Mouse (Mus musculus) neural tube, embryonic 15.5 days (tissue): ENCODE measurements around the gene 9930104L06Rik. TPM values are rescaled to one million over a fixed set of nuclear protein-coding genes. Genes with fewer than 3 reads are reported as not detected.
"Not testable (repeated sequence)": the region's sequence is repeated elsewhere in the genome, so short reads cannot be mapped to it uniquely, and the experiment has no call there.

Source experiments
- ATAC-seq: fragments of 200-750 bp; cut with Nextera tagmentation; 2 replicates; pipeline ENCODE4 v1.8.0; 2017; ENCODE audit warnings: mild to moderate bottlenecking, moderate TSS enrichment, moderate library complexity; ENCODE audit not compliant: low FRiP score
- H3K27ac ChIP-seq: fragments of 300-500 bp; sonication (generic); replicated peaks from 2 replicates; pipeline ENCODE4 v1.5.1; 2015; ENCODE audit warnings: mild to moderate bottlenecking, inconsistent platforms
- H3K27me3 ChIP-seq: fragments of 300-500 bp; sonication (generic); replicated peaks from 2 replicates; pipeline ENCODE4 v1.6.1; 2015; ENCODE audit warnings: inconsistent platforms
- H3K36me3 ChIP-seq: fragments of 300-500 bp; sonication (generic); 2 replicates; pipeline ENCODE4 v1.6.1; 2015; ENCODE audit warnings: inconsistent platforms
- H3K4me1 ChIP-seq: fragments of 300-500 bp; sonication (generic); 2 replicates; pipeline ENCODE4 v1.6.1; 2015; ENCODE audit warnings: inconsistent platforms
- H3K4me2 ChIP-seq: fragments of 300-500 bp; sonication (generic); 2 replicates; pipeline ENCODE4 v1.6.1; 2015; ENCODE audit warnings: inconsistent platforms, mild to moderate bottlenecking, moderate library complexity
- H3K4me3 ChIP-seq: fragments of 300-500 bp; sonication (generic); replicated peaks from 2 replicates; pipeline ENCODE4 v1.5.1; 2015; ENCODE audit warnings: mild to moderate bottlenecking, inconsistent platforms
- H3K9ac ChIP-seq: fragments of 300-500 bp; sonication (generic); replicated peaks from 2 replicates; pipeline ENCODE4 v1.6.1; 2015; ENCODE audit warnings: mild to moderate bottlenecking, inconsistent platforms
- H3K9me3 ChIP-seq: fragments of 300-500 bp; sonication (generic); replicated peaks from 2 replicates; pipeline ENCODE4 v1.6.1; 2016; ENCODE audit warnings: inconsistent platforms
- WGBS: fragments of 180-500 bp; shearing (Covaris S2); methylation state at CpG from one replicate; pipeline ENCODE4 v1.1.7; 2015; ENCODE audit warnings: mixed read lengths; 5-methylcytosine and 5-hydroxymethylcytosine counted together
- polyA plus RNA-seq: library from polyadenylated mRNA; unstranded; fragments of >200 nt; fragmentation: Nextera tagmentation; extraction: Ambion mirVana; gene quantifications from 2 replicates; pipeline ENCODE4 v1.2.1, GENCODE M21; 2015

The 9930104L06Rik gene
- polyA plus RNA-seq, 1 experiment from 2014 or later = 14.2 TPM

GRCm38 (mm10) chr4:124928102-124928501, 8.7 kb upstream of the 9930104L06Rik start:
- Histone ChIP-seq H3K36me3 (no peaks in the 10 kb centered on the region), H3K4me1 (no peaks in the 10 kb centered on the region), H3K27me3 (no peaks in the 10 kb centered on the region), H3K4me3 (no peak overlapping the region), H3K27ac (no peak overlapping the region), H3K9me3 (no peaks in the 10 kb centered on the region), H3K4me2 (no peak overlapping the region), H3K9ac (no peak overlapping the region)
- no peak for ATAC-seq
- WGBS = 92% methylated on average over 5 of the region's 5 CpGs

GRCm38 (mm10) chr4:124939211-124939610, 2.4 kb downstream of the 9930104L06Rik start, which contains the start of gene Cdca8:
Cdca8 (minus strand) TSS chr4:124939311.
- H3K4me3 ChIP-seq, ATAC-seq, H3K27ac ChIP-seq, H3K9me3 ChIP-seq, H3K27me3 ChIP-seq, H3K9ac ChIP-seq: not testable (repeated sequence)
- Histone ChIP-seq H3K4me2 (0 out of 2 replicates have a peak within 1 kb of the TSS, but pooled peaks have one; percentile 87), H3K4me1 (peaks cover 25% of the 10 kb centered on the region), H3K36me3 (peaks cover 39% of the 10 kb centered on the region)
- WGBS = 94% methylated on average over 4 of the region's 4 CpGs

- Histone ChIP-seq H3K9me3 (no peaks in the 10 kb centered on the region), H3K4me1 (peaks cover 5% of the 10 kb centered on the region), H3K4me2 (no peak overlapping the region), H3K27me3 (no peaks in the 10 kb centered on the region), H3K36me3 (peaks cover 39% of the 10 kb centered on the region), H3K9ac (no peak overlapping the region), H3K4me3 (no peak overlapping the region), H3K27ac (no peak overlapping the region)
- 10% methylated on average over 4 of the region's 4 CpGs for WGBS
- no peak for ATAC-seq
Measured at GRCm38 (mm10) chr4:124943022-124943421, 6.2 kb downstream of the 9930104L06Rik start.

- Histone ChIP-seq H3K4me1 (no peaks in the 10 kb centered on the region), H3K4me3 (no peak overlapping the region), H3K36me3 (peaks cover 35% of the 10 kb centered on the region), H3K27ac (no peak overlapping the region), H3K9ac (no peak overlapping the region), H3K4me2 (no peak overlapping the region), H3K9me3 (no peaks in the 10 kb centered on the region), H3K27me3 (no peaks in the 10 kb centered on the region)
- ATAC-seq = no peak
- WGBS = 95% methylated on average over 5 of the region's 5 CpGs
Measured at GRCm38 (mm10) chr4:124943781-124944180, 6.9 kb downstream of the 9930104L06Rik start.

- Histone ChIP-seq H3K4me1 (no peaks in the 10 kb centered on the region), H3K4me2 (no peak overlapping the region), H3K9me3 (no peaks in the 10 kb centered on the region), H3K9ac (no peak overlapping the region), H3K27me3 (no peaks in the 10 kb centered on the region), H3K4me3 (no peak overlapping the region), H3K27ac (no peak overlapping the region), H3K36me3 (peaks cover 26% of the 10 kb centered on the region)
- 70% methylated on average over 2 of the region's 2 CpGs for WGBS
- no peak for ATAC-seq
Measured at GRCm38 (mm10) chr4:124944961-124945360, 8.1 kb downstream of the 9930104L06Rik start.

- no peaks in the 10 kb centered on the region for H3K27me3 ChIP-seq
- no peaks in the 10 kb centered on the region for H3K9me3 ChIP-seq
- ATAC-seq = peak; percentile 53; the same call in 1 of the 2 replicates
- H3K9ac ChIP-seq = no peak overlapping the region
- no peak overlapping the region for H3K4me2 ChIP-seq
- H3K36me3 ChIP-seq = no peaks in the 10 kb centered on the region
- H3K4me1 ChIP-seq = peaks cover 12% of the 10 kb centered on the region; the same call in 1 of the 2 replicates
- no peak overlapping the region for H3K27ac ChIP-seq
- WGBS = 78% methylated on average over 3 of the region's 3 CpGs
- no peak overlapping the region for H3K4me3 ChIP-seq
Measured at GRCm38 (mm10) chr4:124949488-124949887, 12.6 kb downstream of the 9930104L06Rik start.

GRCm38 (mm10) chr4:124950181-124951035, 13.6 kb downstream of the 9930104L06Rik start:
- Histone ChIP-seq H3K36me3 (no peaks in the 10 kb centered on the region), H3K4me2 (no peak overlapping the region), H3K4me3 (no peak overlapping the region), H3K4me1 (peaks cover 12% of the 10 kb centered on the region; the same call in 1 of the 2 replicates), H3K27me3 (no peaks in the 10 kb centered on the region), H3K9me3 (no peaks in the 10 kb centered on the region), H3K9ac (no peak overlapping the region), H3K27ac (no peak overlapping the region; the same call in 1 of the 2 replicates)
- WGBS = 54% methylated on average over 21 of the region's 21 CpGs
- ATAC-seq = no peak

- H3K9me3 ChIP-seq = no peaks in the 10 kb centered on the region
- H3K4me1 ChIP-seq = peaks cover 12% of the 10 kb centered on the region; the same call in 1 of the 2 replicates
- no peak for ATAC-seq
- no peak overlapping the region for H3K27ac ChIP-seq
- no peaks in the 10 kb centered on the region for H3K36me3 ChIP-seq
- H3K9ac ChIP-seq = no peak overlapping the region
- no peak overlapping the region for H3K4me2 ChIP-seq
- no peaks in the 10 kb centered on the region for H3K27me3 ChIP-seq
- no peak overlapping the region for H3K4me3 ChIP-seq
- WGBS = 42% methylated on average over 10 of the region's 10 CpGs
Measured at GRCm38 (mm10) chr4:124951036-124951433, 14.2 kb downstream of the 9930104L06Rik start.

GRCm38 (mm10) chr4:124953546-124953945, 16.7 kb downstream of the 9930104L06Rik start:
- 78% methylated on average over 4 of the region's 4 CpGs for WGBS
- H3K27ac ChIP-seq = no peak overlapping the region
- ATAC-seq = no peak
- no peak overlapping the region for H3K4me3 ChIP-seq
- no peaks in the 10 kb centered on the region for H3K27me3 ChIP-seq
- no peak overlapping the region for H3K4me2 ChIP-seq
- H3K4me1 ChIP-seq = peaks cover 12% of the 10 kb centered on the region; the same call in 1 of the 2 replicates
- H3K36me3 ChIP-seq = no peaks in the 10 kb centered on the region
- no peaks in the 10 kb centered on the region for H3K9me3 ChIP-seq
- no peak overlapping the region for H3K9ac ChIP-seq

GRCm38 (mm10) chr4:124957284-124957683, 20.4 kb downstream of the 9930104L06Rik start:
- Histone ChIP-seq H3K9ac (no peak overlapping the region), H3K9me3 (no peaks in the 10 kb centered on the region), H3K27me3 (no peaks in the 10 kb centered on the region), H3K4me2 (no peak overlapping the region), H3K4me1 (no peaks in the 10 kb centered on the region), H3K36me3 (no peaks in the 10 kb centered on the region), H3K4me3 (no peak overlapping the region), H3K27ac (no peak overlapping the region)
- no peak for ATAC-seq
- 95% methylated on average over 2 of the region's 2 CpGs for WGBS

GRCm38 (mm10) chr4:124959062-124959461, 22.2 kb downstream of the 9930104L06Rik start:
- Histone ChIP-seq H3K36me3 (no peaks in the 10 kb centered on the region), H3K4me3 (no peak overlapping the region), H3K9me3 (no peaks in the 10 kb centered on the region), H3K4me1 (no peaks in the 10 kb centered on the region), H3K27ac (no peak overlapping the region), H3K27me3 (no peaks in the 10 kb centered on the region), H3K4me2 (no peak overlapping the region), H3K9ac (no peak overlapping the region)
- 54% methylated on average over 11 of the region's 11 CpGs for WGBS
- ATAC-seq = no peak

- Histone ChIP-seq H3K4me3 (no peak overlapping the region), H3K4me2 (no peak overlapping the region), H3K9ac (no peak overlapping the region), H3K4me1 (peaks cover 6% of the 10 kb centered on the region; the same call in 1 of the 2 replicates), H3K27me3 (no peaks in the 10 kb centered on the region), H3K27ac (no peak overlapping the region), H3K9me3 (no peaks in the 10 kb centered on the region), H3K36me3 (no peaks in the 10 kb centered on the region)
- ATAC-seq = no peak
- WGBS = 89% methylated on average over 11 of the region's 11 CpGs
Measured at GRCm38 (mm10) chr4:124960940-124961339, 24.1 kb downstream of the 9930104L06Rik start.
